Mouse (Mus musculus): ENCODE data around the gene Eme1. TPM values are rescaled to one million over a fixed set of nuclear protein-coding genes. Genes with fewer than 3 reads are reported as not detected.
"Not testable (repeated sequence)": the region's sequence is repeated elsewhere in the genome, so short reads cannot be mapped to it uniquely, and the experiment has no call there.

The Eme1 gene
- total RNA-seq, 2 experiments from 2014 or later: 0.28 to 0.44 TPM

DNA sequence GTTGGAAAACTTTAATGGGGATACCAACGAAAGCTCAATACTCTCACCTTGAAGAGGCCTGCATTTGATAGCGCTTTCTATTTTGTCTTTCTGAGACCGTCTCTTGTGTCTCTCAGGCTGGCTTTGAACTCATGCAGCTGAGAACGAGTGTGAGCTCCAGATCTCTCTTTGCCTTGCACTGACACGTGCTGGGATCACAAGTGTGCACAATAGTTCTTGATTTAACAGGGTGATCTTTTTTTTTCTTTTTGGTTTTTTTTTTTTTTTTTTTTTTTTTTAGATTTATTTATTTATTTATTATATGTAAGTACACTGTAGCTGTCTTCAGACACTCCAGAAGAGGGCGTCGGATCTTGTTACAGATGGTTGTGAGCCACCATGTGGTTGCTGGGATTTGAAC, 2.5 kb downstream of the Eme1 start:
- not testable (repeated sequence) for DNase-seq (ENCODE audit: extremely low spot score in 1 of 2, low spot score in 1 of 2)

DNA sequence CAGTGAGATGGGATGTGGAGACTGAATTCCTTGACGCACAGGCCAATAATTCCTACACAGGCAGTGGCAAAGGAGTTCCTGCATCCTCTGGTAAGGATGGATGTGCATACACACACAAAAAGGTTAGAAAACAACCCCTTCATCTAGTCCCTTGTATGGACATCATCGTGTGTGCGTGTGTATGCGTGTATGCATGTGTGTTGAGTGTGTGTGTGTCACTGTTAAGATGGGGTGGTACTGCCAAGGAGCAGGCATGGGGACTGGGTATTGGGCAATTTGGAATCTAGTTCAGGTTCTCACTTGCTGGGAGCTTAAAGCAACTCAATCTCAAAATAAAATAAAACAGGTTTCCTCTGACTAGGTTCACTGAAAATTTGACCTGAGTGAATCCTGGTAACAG, 7.3 kb downstream of the Eme1 start:
- no peak for DNase-seq (ENCODE audit: extremely low spot score in 1 of 2, low spot score in 1 of 2)

DNA sequence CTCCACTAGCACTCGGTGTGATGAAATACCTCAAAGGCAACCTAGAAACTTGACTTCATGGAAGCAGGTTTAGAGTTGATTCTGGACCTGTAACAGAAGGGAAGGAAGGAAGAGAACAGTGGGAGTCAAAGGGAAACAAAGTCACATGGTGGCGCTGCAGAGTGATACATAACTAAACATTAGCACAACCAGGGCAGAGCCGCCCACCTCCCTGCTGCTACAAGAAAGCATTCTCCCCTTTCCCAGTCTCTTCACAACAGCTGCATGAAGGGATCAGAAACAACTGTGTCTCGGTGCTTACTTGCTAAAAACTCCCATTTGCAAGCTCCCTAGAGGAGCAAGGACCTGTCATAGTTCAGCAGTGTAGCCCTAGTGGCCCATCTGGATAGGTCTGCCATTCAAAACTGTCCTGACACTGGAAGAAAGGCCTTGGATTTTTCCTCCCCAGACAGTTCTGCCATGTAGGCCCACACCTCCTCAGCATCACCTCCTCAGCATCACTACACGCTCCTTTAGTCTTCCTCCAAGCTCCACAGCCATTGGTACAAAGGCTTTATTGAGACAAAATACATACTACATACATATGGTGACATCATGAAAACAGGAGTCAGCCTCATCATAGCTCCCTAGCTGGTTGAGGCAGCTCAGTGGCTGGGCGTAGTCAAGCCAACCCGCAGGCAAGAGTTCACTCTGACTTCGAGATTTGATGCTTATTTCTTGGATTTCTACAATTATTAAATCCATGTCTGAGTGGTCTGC, 9.1 kb downstream of the Eme1 start:
- DNase-seq (ENCODE audit: extremely low spot score in 1 of 2, low spot score in 1 of 2): no peak

DNA sequence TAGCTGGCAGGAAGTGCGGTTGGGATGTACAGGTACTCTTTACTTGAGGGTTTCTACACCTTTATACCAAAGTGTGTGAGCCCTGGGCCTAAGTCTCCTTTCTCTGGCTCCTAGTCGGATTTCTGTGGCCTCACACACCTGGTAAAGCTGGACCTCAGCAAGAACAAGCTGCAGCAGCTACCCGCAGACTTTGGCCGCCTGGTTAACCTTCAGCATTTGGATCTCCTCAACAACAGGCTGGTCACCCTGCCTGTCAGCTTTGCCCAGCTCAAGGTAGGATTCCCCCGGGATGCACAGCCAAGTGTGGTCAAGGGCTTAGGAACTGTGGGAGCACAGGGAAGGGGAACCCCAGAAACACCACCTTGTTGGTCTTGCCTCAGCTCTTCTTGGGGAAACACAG, 19.3 kb downstream of the Eme1 start:
- no peak for DNase-seq (ENCODE audit: extremely low spot score in 1 of 2, low spot score in 1 of 2)

DNA sequence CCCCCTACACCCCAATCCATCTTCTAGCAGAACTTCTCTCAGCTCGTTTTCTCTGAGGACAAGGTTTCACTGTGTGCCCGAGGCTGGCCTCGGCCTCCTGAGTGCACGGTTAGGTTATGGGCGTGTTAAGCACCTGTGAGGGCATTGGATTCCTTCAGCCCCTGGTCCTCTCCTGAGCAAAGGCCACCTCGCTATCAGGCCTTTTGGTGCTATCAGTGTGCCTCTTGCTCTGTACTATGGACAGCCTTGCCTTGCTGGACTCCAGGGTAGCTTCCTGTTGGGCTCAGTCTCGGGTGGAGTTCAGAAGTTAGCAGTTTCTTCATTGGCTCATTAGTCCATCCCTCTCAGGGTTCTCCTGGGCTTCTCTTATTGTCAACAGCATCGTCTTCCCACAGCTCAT, 20.8 kb downstream of the Eme1 start:
- DNase-seq (ENCODE audit: extremely low spot score in 1 of 2, low spot score in 1 of 2): no peak

DNA sequence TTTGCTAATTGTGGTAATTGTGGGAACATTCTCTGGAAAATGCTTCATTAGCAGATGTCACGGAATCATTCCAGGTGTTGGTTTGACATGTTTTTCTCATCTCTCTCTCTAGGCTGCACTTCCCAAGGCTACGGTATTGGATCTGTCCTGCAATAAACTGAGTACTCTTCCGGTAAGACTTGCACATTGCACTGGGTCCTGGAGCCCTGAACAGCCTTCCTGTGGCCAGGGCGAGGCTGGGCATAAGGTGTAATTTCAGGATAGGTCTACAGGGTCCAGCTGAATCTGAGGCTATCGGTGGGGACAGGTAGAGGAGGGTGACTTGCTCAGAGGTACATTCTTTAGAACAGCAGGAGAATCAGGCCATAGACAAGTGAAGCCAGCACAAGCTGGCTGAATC, 21.8 kb downstream of the Eme1 start:
- DNase-seq (ENCODE audit: extremely low spot score in 1 of 2, low spot score in 1 of 2): no peak

DNA sequence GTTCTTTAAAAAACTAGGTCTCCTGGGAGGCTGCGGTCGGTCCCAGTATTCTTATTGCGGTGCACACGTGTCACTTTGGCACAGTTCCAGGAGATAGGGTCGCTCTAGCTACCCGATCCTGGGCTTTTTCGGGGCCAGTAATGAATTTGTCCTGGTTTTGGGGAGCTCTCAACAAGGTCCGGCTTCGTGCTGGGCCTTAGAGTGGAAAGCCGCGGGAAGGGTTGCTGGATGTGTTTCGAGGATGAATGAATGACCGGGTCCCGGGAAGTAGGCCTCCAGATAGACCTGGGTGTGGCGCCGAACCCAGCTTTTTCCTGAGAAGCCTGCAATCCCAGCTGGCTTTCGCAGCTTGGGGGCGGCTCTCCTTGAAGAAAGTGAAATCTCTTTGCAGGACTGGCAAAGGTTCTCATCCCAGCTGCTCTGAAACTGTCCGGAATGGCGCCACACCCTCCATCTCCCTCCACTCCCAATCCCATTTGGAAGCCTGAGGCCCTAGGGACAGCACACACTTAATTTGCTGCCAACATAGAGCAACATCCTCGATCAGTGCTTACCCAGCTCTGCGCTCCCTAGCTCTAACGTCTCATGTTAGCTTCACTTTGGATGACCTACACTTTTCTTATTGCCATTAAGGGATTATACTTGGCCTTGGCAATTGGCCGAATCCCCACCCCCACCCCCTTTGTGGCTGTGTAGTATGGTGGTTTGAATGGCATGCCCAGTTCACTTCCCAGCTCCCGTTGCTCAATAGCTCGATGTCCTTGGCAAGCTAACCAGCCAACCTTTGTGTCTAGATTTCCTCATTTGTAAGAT, 23.4 kb downstream of the Eme1 start:
- peak; percentile 7 to 17 for DNase-seq (ENCODE audit: extremely low spot score in 1 of 2, low spot score in 1 of 2)

DNA sequence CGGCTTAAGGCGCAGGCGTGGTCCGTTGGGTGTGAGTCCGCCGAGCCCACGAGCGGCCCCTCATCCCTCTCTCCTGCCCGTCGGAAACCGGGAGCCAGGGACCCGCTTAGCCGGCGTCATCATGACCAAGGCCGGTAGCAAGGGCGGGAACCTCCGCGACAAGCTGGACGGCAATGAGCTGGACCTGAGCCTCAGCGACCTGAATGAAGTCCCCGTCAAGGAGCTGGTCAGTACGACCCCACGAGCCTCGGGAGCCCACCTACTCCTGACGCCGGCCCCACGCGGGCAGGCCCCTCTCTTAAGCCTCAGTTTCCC, 23.9 kb downstream of the Eme1 start:
- DNase-seq (ENCODE audit: extremely low spot score in 1 of 2, low spot score in 1 of 2): no peak

DNA sequence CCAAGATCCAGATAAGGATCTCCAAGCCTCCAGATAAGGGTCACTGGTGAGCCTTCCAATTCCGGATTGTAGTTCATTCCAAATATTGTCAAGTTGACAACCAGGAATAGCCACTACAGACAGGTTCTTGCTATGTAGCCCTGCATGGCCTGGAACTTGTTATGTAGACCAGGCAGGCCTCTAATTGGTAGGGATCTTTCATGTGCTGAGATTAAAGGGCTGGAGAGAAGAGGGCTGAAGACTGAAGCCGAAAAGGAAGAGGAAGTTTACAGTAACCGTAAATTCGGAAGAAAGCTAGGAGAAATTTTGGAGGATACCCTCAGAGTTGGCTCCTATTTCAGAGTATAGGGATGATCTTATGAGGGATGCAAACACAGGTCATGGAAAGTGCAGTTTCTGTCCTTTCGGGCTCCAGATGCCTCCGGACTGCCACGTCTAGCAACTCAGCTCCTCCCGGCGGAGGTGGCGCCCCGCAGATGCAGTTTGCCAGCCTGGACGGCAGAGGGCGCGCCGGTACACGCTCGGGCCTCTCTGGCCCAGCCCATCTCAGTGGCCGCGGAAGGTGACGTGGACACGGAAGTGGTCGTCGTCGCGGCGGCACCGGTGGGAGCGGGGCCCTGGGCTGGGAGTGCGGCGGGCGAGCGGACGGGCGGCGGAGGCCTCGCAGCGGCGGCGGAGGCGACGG, 24.4 kb downstream of the Eme1 start, which contains the start of gene Lrrc59:
Gene Lrrc59, plus strand, starts transcription at position 569 of the 685 bp plus-strand sequence.
- peak; percentile 94 to 96 for DNase-seq (ENCODE audit: extremely low spot score in 1 of 2, low spot score in 1 of 2)

DNA sequence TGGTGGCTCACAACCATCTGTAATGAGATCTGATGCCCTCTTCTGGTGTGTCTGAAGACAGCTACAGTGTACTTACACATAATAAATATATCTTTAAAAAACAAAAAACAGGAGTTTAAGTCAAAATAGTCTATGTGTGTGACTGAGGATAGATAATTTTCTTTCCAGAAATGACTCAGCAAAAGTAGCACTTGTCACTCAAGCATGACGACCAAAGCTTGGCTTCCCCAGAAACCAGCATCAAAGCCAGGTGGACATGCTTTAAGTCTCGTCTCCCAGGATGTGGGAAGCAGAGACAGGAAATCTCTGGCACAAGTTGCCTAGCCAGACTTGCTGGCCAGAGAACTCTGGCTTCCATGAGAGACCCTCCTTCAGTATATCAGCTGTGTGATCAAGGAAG, 31.6 kb downstream of the Eme1 start:
- no peak for DNase-seq (ENCODE audit: extremely low spot score in 1 of 2, low spot score in 1 of 2)

DNA sequence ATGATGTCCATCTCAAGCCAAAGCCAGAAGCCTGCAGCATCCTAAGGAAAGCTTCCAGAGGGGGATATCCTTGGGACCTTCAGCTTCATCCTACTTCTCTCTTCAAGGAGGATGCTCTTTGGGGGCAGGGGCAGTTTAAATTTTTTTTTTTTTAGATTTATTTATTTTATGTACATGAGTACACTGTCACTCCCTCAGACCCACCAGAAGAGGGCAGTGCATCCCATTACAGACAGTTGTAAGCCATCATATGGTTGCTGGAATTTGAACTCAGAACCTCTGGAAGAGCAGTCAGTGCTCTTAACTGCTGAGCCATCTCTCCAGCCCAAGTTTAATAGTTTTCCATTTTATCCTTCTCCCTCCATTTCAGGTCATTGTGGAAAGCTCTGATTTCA, 32.3 kb downstream of the Eme1 start:
- DNase-seq (ENCODE audit: extremely low spot score in 1 of 2, low spot score in 1 of 2): no peak

DNA sequence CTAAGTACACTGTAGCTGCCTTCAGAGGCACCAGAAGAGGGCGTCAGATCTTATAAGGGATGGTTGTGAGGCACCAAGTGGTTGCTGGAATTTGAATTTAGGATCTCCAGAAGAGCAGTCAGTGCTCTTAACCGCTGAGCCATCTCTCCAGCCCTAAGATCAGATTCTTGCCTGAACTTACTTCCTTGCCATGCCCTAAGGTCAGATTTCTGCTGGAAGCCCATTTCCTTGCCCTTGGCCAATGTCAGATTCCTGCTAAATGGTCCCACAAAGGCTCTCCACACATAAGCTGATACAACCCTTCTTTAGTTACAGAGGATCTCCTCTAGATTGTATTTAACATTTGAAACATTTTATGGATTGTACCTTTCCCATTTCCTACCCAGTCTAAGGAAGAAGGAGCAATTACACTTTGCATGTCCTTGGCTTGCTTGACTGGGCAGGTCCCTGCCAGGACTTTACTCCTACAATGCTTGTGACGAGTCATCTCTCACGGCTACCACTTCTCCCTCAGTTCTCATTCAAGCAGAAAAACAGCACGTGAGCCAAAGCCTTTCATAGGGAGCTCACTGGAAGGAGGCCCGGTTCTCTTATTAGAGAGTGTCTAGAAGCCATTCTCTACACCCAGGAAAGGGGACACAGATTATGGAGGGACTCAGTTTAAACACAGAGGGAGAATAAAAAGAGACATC, 32.9 kb downstream of the Eme1 start:
- no peak for DNase-seq (ENCODE audit: extremely low spot score in 1 of 2, low spot score in 1 of 2)

DNA sequence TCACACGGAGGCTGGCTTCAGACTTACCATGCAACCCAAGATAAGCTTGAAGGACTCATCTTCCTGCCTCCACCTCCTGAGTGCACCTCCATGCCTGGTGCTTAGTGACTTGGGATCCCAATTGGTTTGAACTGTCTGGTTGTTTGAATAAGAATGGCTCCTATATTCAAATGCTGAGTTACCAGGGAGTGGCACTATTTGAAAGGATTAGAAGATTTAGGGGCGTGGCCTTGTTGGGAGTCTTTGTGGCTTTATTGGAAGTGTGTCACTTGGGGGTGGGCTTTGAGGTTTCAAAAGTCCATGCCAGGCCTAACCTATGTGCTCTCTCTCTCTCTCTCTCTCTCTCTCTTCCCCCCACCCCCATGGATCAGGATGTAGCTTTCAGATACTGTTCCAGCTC, 36.1 kb downstream of the Eme1 start:
- DNase-seq (ENCODE audit: extremely low spot score in 1 of 2, low spot score in 1 of 2): no peak

DNA sequence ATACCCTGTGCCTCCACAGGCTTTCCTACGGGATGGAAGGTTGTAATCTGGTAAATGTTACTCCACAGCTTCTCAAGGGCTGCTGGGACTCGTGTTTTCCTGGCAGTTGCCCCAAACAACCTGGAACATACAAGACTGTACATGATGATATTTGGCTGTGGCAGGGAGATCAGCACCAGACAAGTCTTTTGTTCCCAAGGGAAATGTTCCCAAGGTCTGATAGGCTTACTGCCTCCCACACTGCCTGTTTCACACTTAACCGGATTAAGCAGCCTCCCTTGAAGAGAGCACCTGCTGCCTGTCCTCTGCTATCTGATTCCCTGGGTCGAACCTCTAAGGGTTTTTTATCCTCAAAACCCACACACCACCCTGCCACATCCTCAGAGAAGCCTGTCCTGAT, 38.3 kb downstream of the Eme1 start:
- DNase-seq (ENCODE audit: extremely low spot score in 1 of 2, low spot score in 1 of 2): no peak

DNA sequence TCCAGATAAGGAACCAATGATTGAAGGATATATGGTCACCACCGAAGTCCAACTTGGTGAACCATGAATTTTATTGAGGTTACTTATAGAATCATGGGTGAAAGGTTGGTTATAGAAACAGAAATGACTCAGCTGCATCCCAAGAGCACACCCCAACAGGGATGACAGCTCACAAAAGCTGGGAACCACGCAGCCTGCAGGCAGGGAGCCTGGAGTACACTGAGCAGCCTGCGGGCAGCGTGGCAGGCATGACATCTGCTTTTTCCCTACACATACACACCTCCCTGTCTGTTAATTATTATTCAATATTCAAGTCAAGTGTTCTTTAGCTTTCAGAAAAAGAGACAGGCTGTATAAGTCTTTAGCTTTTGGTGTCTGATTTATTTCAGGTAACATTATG, 39.2 kb downstream of the Eme1 start:
- DNase-seq (ENCODE audit: extremely low spot score in 1 of 2, low spot score in 1 of 2): no peak

DNA sequence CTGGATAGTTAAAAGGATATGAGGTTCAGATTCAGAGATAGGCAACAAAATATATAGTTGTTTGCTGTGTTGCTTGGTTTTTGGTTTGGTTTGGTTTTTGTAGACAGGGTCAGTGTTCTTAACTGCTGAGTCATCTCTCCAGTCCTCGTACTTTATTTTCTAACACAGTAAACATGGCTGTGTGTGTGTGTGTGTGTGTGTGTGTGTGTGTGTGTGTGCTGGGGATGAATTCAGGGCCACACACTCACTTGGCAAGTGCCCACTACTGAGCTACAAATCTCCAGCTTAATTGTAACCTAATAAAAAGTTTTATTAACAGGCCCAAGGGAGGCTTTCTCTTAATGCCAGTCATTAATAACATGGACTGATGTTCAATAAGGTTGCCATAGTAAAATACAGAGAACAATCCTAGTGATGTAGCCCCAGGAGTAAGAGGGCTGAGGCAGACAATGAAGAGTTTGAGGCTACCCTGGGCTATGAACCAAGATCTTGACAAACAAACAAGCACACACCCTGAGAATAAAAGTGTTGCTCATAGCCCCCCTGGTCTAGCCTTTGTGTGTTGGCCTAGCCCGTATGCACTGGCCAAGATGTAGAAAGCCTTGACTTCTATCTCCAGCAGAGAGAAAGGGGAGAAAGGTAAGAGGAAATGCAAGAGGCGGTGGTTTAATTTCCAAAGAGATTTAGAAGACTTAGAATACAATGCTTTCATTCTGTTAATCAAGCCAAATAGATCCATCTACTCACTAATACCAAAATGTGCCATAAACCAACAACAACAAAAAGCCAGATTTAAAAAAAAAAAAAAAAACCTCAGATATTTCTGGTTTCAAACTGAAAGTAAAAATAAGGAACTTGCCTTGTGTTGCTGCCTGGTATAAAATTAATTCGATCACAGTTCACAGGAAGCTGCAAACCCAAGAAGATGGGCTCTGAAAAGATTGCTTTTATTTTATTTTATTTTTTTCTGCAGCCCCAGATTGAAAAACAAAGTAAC, 42.7 kb downstream of the Eme1 start:
- no peak for DNase-seq (ENCODE audit: extremely low spot score in 1 of 2, low spot score in 1 of 2)

DNA sequence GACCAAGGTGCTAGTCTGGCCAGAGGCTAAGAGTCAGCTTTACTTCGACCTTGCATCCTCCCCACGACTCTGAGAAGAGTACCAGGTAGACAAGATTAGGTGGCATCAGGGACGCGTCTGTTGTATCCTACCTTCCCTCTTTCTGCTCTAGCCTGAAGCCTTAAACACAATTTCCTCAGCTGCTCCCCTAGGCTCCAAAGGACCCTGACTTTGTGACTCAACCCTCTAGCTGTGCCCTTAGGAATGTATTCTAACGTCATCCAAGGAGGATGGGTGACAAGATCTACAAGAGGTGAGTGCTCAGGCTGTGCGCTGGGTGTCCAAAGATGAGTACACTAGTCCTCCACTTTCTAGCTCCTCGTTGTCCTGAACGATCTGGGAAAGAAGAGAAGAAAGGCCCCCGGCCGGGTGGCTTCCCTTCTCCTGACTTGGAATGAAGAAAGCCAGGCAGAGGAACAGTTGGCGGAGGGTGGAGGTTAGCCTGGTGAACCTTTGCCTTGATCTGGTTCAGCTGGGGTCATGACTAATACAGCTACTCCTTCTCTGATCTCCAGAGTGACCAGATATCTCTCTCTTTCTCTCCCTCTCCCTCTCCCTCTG, 51.3 kb downstream of the Eme1 start:
- DNase-seq (ENCODE audit: extremely low spot score in 1 of 2, low spot score in 1 of 2): no peak

DNA sequence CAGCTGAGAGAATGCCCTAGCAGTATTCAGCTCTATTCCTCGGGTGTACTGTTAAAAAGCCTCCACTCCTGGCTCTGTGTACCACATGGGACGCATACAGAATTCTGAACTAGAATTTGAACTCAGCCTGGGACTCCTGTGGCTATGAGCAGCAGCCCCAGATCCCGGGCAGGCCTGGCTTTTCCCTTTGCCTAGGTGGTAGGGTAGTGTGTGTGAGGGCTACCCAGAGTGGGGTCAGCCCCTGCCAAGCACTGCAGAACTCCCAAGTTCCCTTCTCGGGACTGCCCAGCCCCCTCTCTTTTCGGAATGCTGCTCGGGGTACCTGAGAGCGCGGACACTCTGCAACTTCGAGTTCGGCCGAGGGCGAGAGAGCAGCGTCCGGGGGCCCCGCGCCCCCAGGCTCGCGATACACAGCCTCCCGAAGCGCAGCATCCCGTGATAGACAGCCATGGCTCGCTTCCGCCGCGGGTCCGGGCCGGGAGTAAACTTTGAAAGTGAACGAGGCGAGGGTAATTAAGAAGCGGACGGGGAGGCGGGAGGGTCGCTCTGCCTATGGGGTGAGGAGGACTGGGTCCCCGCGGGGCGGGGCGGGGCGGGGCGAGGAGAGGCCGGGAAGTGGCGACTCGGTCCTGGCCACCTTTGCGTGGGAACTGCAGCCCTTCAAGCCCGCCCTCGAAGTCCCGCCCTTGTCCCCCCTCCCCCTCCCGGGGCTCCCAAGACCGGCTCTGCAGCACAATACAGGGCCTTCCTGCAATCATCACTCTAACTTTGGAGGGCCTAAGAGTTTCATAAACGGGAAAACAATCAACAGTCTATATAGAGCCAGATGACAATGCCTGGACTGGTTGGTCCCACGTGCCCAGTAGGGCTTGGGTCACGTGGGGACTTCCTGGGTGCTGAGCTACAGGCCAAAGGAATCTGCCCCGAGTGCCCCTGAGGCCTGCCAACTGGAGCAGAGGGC, 52.2 kb downstream of the Eme1 start, which contains the start of gene Acsf2:
Gene Acsf2, minus strand, starts transcription at position 551 of the 961 bp plus-strand sequence.
- peak in 1 of 2 experiments; percentile 11 for DNase-seq (ENCODE audit: extremely low spot score in 1 of 2, low spot score in 1 of 2)

Measured in layer of hippocampus, postnatal 25 days (tissue).